Mouse (Mus musculus) cerebellum, postnatal 25 days (tissue): ENCODE measurements around the gene Inpp4b.
A peak's percentile ranks its signal among the peaks of the same experiment; 100 is the strongest.

ENCODE experiments used
- DNase-seq, 2 experiments: peaks; one replicate each; pipeline ENCODE4 v3.0.0; 2021; ENCODE audit warnings: mixed read lengths in 2 of 2

Inpp4b gene

GRCm38 (mm10) chr8:81478674-81479073, 136.3 kb downstream of the Inpp4b start:
- DNase-seq: peak in 1 of 2 experiments; percentile 21

GRCm38 (mm10) chr8:81483834-81484233, 141.5 kb downstream of the Inpp4b start:
- DNase-seq: no peak

GRCm38 (mm10) chr8:81485626-81486025, 143.3 kb downstream of the Inpp4b start:
- no peak for DNase-seq

- no peak for DNase-seq
Observed at GRCm38 (mm10) chr8:81489894-81490661, 147.7 kb downstream of the Inpp4b start.

- no peak for DNase-seq
Observed at GRCm38 (mm10) chr8:81491097-81491705, 148.8 kb downstream of the Inpp4b start.

GRCm38 (mm10) chr8:81491706-81492204, 149.4 kb downstream of the Inpp4b start:
- DNase-seq: no peak

GRCm38 (mm10) chr8:81494823-81495222, 152.5 kb downstream of the Inpp4b start:
- DNase-seq: no peak

- no peak for DNase-seq
Observed at GRCm38 (mm10) chr8:81497646-81498045, 155.3 kb downstream of the Inpp4b start.

GRCm38 (mm10) chr8:81502216-81502615, 159.9 kb downstream of the Inpp4b start:
- no peak for DNase-seq

GRCm38 (mm10) chr8:81502982-81503381, 160.6 kb downstream of the Inpp4b start:
- no peak for DNase-seq

GRCm38 (mm10) chr8:81512826-81513225, 170.5 kb downstream of the Inpp4b start:
- no peak for DNase-seq

- DNase-seq: no peak
Observed at GRCm38 (mm10) chr8:81514425-81514824, 172.1 kb downstream of the Inpp4b start.

GRCm38 (mm10) chr8:81522085-81522484, 179.7 kb downstream of the Inpp4b start:
- peak; percentile 13 to 28 for DNase-seq

- no peak for DNase-seq
Observed at GRCm38 (mm10) chr8:81524561-81524960, 182.2 kb downstream of the Inpp4b start.

GRCm38 (mm10) chr8:81527661-81528060, 185.3 kb downstream of the Inpp4b start:
- DNase-seq: no peak

- no peak for DNase-seq
Observed at GRCm38 (mm10) chr8:81538310-81538709, 196.0 kb downstream of the Inpp4b start.

- no peak for DNase-seq
Observed at GRCm38 (mm10) chr8:81558550-81558949, 216.2 kb downstream of the Inpp4b start.

GRCm38 (mm10) chr8:81562405-81562804, 220.0 kb downstream of the Inpp4b start:
- DNase-seq: no peak

GRCm38 (mm10) chr8:81565484-81565883, 223.1 kb downstream of the Inpp4b start:
- DNase-seq: no peak

- DNase-seq: no peak
Observed at GRCm38 (mm10) chr8:81572319-81573104, 230.2 kb downstream of the Inpp4b start.

- DNase-seq: no peak
Observed at GRCm38 (mm10) chr8:81575268-81575917, 233.0 kb downstream of the Inpp4b start.

GRCm38 (mm10) chr8:81578951-81579350, 236.6 kb downstream of the Inpp4b start:
- DNase-seq: no peak
